Mouse (Mus musculus) CD4-positive helper T cell, adult 2 months (primary cell): ENCODE results near the gene Pecr.
"Not testable (repeated sequence)": the region's sequence is repeated elsewhere in the genome, so short reads cannot be mapped to it uniquely, and the experiment has no call there.

Source experiments
- DNase-seq: peaks from one replicate; pipeline ENCODE4 v3.0.0-alpha.2; 2012; ENCODE audit warnings: low read depth, missing footprints, low spot score

Gene Pecr

GRCm38 (mm10) chr1:72288527-72289150, 4.5 kb upstream of the Pecr start:
- DNase-seq = no peak

GRCm38 (mm10) chr1:72287893-72288292, 3.8 kb upstream of the Pecr start:
- DNase-seq = no peak

DNA sequence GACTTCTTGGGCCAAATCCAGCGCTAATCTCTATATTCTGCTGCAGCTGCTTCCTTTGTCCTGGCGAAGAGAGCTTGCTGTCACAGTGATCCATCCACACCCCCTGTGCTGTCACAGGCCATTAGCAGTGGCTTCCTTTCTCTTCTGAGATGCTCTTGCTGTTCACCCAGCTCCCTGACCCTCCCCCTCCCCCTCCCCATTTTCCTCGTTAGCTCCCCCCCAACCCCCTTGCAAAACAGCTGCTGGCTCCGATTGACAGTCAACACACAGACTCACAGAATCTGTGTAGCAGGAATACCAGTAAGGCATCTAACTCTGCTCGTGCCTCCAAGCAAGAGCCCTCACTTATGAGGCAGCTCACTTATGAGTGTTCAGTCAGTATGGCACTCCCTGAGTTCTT, 2.8 kb upstream of the Pecr start:
- no peak for DNase-seq

- DNase-seq = no peak
These were observed 425 bp upstream of the Pecr start for GRCm38 (mm10) chr1:72284539-72284938.

DNA sequence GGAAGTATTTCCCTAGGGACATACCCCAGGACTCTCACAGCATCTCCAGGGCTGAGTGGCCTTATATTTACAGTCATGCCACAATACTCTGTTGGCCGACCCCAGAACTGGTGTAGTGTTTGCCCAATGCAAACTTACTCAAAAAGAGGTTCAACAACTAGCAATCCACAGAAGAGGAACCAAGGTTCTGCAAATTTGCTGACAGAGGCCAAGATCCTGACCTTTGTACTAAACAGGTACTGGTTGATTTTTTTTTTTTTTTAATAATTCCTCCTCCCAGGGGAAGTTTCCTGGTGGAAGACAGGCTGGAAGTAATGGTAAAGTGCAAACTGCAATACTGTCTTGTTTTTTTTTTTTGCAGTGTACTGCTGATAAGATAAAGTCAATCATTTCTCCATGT, 1.5 kb downstream of the Pecr start:
- DNase-seq = no peak

DNA sequence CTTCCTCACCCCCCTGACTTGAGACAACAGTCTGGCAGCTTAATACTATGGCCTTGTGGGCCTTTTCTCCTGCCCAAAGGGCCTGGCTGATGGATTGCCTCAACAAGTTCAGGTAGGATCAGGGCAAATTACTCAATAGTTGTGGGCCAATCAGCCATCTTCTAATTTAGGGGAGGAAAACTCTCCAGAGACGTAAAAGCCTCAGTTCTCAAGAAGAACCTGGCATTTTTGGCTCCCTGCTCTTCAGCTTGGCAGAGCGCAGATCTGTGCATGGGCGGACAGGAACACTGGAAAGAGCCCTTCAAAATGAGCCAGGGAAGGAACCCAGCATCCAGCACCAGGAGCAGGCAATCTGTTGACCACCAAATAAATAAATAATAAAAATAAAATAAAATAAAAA, 6.0 kb downstream of the Pecr start:
- DNase-seq = no peak

DNA sequence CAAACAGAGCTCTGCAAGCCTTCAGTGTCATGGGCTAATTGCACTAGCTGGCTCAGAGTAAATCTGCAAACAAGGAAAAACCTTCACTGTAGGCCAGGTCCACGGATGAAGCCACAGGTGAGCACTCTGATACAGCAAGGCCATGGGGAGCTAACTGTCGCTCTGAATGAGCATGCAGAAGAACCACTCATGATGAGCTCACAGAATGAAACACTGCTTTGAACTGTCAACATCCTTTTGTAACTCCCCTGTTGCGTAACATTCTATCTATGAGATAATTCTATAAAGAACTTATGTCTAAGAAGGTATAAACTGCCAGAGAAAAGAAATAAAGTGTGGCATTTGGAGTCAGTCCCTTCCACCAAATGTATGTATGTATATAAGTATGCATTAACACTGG, 21.0 kb downstream of the Pecr start:
- DNase-seq = no peak

GRCm38 (mm10) chr1:72256381-72257256, 27.5 kb downstream of the Pecr start:
- DNase-seq = no peak

- no peak for DNase-seq
These were observed 28.3 kb downstream of the Pecr start for GRCm38 (mm10) chr1:72255854-72256175.

GRCm38 (mm10) chr1:72255062-72255853, 28.9 kb downstream of the Pecr start:
- DNase-seq = peak; percentile 75

GRCm38 (mm10) chr1:72254545-72255061, 29.5 kb downstream of the Pecr start:
- peak; percentile 89 for DNase-seq

DNA sequence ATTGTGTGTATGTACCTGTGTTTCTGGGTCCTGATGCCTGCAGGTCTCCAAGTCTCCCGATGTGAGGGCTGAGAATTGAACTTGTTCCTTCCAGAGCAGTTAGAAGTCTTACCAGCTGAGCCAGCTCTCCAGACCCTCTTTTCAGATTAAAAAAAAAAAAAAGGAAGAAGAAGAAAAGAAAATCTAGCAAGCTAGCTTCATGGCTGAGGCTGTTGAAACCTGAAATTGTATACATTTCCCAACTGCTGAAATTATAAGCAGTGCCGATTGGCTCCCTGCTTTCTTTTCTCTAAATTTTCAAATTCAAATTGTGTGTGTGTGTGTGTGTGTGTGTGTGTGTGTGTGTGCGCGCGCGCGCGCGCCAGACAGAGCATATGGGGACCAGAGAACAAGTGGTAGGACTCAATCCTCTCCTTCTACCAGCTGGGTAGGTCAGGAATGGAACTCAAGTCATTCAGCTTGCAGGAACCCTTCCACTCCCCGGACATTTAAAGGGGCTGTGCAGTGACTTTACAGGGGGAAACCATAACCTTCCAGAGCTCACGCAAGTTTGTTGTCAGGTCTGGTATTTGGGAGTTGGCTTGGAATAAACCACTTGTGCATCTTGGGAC, 30.1 kb downstream of the Pecr start:
- DNase-seq = peak; percentile 31

DNA sequence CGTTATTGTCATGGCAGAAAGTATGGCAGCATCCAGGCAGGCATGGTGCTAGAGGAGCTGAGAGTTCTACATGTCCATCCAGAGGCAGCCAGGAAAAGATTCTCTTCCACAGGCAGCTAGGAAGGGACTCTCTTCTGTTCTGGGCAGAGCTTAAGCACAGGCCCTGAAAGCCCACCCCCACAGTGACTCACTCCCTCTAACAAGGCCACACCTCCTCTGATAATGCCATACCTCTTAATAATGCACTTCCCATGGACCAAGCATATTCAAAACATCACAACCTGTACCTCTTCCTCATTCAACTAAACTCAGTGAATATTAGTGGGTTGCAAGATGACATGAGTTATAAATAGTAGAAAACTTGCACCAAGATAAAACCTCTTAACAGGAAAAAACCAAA, 32.3 kb downstream of the Pecr start:
- DNase-seq = no peak

- not testable (repeated sequence) for DNase-seq
These were observed 35.8 kb downstream of the Pecr start for GRCm38 (mm10) chr1:72248226-72248737.

GRCm38 (mm10) chr1:72244317-72245036, 39.6 kb downstream of the Pecr start:
- DNase-seq = peak; percentile 72

DNA sequence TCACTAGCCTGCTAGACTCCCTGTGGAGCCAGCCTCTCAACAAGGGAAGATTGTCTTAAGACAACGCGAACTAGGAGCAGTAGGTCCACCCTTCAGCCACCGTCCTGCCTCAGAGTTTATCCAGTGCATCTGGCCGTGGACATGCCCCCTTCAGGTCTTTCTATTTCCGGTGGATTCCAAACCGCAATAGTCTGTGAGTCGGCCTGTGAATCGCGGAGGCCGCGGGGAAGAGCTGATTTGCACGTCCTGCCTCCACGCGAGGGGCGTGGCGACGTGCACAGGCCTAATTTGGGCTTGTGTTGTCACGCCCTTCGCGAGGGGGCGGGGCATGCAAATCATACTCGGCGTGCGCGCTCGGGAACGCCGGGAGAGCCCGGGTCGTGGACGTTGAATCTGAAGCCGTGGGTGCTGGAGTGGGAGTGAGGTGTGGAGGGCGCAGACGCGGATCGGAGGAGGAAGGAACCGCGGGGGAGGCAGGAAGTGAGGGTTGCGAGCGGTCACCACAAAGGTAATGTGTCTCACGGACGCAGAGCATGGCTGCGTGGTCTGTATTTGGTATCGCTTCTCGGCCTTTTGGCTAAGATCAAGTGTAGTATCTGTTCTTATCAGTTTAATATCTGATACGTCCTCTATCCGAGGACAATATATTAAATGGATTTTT, 40.3 kb downstream of the Pecr start:
- DNase-seq = peak; percentile 98

GRCm38 (mm10) chr1:72242581-72243143, 41.5 kb downstream of the Pecr start:
- DNase-seq = no peak

DNA sequence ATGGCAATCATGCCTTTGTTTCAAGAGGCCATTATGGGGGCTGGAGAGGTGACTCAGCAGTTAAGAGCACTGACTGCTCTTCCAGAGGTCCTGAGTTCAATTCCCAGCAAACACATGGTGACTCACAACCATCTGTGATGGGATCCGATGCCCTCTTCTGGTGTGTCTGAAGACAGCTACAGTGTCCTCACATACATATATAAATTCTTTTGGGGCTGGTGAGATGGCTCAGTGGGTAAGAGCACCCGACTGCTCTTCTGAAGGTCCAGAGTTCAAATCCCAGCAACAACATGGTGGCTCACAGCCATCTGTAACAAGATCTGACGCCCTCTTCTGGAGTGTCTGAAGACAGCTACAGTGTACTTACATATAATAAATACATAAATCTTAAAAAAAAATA, 45.0 kb downstream of the Pecr start:
- DNase-seq = not testable (repeated sequence)

- DNase-seq = no peak
These were observed 46.0 kb downstream of the Pecr start for GRCm38 (mm10) chr1:72238016-72238580.
